Mouse (Mus musculus) right cerebral cortex, postnatal 10 days (tissue): ENCODE results near the gene Adcy6.

Source experiments
- DNase-seq, 2 experiments: peaks; one replicate each; pipeline ENCODE4 v3.0.0; 2021; ENCODE audit warnings: low spot score in 2 of 2

Adcy6 gene

DNA sequence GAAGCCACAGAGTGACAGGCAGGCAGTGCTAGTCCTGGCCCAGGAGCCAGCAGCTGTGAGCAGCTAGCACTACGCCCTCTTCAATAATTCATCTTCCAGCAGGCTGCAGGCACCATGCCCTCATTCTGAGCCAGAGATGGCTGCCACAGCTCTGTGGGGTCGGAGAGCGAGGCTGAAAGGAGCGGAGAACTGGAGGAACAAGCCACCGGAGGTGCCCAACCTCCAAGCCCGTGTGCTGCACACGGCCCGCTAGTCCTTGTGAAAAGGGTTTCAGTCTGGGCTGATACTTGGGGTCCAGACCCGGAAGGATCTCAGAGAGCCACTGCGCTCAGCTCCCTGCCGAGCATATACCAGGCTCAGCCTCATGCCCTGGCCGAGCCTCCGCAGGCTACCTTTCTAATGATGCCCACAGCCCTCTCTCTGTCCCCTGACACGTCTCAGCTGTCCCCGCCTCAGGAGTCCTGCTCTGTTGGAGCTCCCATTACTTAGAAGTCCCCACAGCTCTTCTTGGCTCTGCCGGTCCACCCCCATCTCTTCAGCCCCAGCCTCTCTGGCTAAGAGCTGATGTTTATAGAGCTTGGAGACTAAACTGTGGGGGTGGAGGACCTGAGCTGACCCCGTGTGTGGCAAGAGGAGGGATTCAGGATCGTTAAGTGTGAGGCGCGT is 18.8 kb upstream of the Adcy6 start:
- DNase-seq = peak in 1 of 2 experiments; percentile 53

DNA sequence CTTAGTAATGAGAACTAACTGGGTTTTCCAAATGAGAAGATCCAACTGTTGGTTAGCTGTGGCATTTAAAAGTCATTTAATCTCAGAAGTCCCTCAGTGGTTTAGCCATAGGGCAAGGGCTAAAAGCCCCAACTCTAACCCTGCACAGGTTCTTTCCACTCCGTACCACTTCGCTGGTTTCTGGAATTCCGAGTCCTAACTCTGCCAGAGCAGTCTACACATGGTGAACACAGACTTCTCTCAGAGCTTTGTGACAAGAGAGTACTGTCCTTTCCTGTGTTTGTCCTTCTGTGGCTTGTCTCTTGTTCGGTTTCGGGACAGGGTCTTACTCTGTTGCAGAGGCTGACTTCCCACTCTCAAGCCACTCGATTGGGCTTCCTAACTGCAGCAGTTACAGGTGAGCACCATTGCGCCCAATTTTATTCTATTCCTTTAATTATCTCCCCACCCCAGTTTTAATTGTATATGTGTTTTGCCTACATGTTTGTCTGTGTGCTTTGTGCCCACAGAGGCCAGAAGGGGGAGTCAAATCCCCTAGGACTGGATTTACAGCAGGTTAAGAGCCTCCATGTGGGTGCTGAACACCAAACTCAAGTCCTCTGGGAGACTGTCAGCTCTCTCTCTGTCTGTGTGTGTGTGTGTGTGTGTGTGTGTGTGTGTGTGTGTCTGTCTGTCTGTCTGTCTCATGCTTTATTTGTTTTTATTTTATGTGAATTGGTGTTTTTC is 16.8 kb upstream of the Adcy6 start:
- no peak for DNase-seq

DNA sequence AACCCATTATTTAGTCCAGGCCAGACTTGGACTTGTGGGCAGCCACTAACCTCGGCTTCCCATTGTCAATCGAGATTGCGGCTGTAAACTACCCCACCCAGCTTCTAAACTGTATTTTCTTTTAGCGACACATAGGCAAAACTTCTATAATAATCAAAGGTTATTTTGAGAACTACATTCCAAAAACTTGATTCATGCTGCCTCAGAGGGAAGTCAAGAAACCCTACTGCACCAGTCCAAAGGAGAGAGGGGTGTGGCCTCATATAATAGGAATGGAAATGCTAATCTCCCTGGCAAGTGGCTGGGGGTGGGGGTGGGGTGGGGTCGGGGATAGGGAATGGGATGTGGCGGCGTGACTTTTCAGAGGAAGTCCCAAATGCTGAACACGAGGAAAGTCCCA is 16.2 kb upstream of the Adcy6 start:
- DNase-seq = no peak

DNA sequence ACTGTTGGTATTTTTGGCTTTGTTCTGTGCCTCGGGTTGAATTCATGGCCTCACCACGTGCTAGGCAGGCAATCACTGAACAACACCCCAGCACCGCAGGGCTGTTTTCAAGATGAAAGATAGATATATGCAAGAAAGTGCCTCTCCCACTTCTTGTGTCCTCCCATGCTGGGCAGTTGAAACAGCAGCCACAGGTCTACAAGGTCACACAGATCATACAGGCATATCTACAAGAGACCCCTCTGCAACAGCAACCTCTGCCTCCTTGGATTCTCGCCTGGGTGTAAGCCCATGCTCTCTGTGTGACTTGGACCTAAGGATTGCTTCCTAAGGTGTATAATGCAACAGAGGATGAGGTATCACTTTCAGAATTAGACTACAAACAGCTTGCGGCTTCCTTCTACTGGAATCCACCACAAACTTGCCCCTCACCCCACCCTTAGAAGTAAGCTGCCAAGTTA is 13.5 kb upstream of the Adcy6 start:
- DNase-seq = no peak

DNA sequence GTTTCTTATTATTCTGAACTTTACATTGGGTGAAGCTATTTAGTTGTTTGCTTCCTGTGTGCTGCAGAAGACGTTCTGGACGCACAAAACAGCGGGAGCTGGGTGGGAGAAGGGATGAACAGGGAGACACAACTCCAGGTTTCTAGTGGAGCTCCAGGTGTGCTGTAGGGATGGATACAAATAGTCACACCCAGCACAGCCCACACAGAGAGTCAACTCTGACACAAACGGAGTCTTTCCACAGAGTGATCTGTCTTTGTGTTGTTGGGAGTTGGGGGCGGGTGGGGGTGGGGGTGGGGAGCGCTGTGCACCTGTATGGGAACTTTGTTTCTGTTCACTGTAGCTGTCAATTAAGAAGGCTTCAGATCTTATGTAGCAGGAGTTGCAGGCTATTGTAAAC is 12.8 kb upstream of the Adcy6 start:
- no peak for DNase-seq

DNA sequence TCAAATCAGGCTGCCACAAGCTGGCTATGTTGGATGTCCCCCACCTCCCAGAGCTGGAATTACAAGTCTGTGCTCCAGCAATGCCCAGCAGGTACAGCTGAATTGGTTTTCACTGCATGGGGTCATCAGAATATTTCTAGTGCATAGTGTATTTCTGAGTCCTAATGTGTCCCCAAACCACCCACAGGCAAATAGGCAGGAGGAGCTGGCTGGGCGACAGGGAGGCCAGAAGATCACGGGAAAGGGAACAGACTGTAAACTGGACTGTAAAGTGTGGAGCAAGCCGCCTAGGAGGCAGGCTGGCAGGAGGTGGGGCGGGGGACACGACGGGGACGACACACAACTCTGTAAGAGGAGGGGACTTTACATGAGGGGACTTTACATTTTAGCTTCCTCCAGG is 12.3 kb upstream of the Adcy6 start:
- no peak for DNase-seq

DNA sequence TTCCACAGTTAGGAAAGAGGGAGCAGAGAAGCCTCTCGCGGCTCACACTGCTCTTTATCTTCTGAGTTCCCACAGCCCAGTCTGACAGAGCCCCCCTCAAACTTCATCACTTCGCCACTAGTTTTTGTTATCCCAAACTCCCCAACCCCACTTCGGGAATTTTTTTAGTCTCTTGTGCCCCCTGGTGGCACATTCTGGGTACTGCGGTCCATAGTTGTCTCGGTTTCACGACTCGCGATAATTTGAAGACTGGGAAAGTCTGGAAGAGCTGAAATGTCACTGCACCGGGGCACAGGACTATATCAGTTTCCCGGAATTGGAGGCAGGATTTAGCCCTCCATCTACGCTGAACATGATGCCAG is 7.3 kb upstream of the Adcy6 start:
- peak in 1 of 2 experiments; percentile 84 for DNase-seq

DNA sequence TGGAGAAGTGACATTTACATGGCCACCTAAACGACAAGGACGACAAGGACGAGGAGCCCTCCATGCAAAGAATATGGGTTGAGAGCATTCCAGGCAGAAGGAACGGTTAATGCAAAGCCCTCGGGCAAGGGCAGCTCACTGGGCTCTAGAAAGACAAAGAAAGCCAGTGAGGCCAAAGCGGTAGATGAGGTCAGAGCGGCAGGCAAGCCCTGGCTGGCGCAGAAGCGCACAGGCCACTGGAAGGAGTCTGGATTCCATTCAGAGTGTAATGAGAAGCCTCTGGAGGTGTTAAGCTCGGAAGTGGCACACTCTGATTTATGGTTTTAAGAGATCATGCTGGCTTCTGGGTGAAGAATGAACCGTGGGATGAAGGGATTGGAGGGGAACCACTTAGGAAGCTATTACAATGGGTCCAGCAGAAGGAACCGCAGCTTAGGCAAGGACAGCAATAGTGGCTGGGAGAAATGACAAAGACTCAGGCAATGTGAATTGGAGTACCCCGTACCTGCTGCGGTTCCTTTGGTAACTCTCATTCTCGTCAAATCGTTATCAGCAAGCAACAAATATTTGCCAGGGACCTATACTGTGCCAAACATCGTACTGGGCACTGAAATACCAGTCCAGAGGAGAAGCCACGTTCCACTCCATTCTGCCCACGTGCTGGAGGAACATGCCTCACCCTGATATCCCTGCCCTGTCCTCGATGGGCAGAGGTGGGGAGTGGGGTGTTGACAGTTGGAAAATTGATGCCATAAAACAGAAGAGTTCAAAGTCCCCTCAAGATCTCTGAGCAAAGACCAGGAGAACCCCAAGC is 6.7 kb upstream of the Adcy6 start:
- DNase-seq = no peak

DNA sequence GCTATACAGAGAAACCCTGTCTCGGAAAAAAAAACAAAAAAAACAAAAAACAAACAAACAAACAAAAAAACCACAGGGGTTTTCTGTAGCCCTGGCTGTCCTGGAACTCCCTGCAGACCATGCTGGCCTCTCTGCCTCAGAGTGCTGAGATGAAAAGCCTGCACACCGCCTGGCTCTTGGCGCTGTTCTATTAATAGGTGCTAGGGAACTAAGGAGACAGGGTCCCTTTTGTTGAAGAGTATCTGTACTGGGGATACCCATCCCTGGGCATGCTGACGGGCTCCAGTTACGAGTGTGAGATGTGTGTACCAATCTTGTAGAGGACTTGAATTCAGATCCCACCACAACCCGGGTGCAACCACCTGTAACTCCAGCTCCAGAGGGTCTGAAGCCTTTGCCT is 5.9 kb upstream of the Adcy6 start:
- DNase-seq = no peak

DNA sequence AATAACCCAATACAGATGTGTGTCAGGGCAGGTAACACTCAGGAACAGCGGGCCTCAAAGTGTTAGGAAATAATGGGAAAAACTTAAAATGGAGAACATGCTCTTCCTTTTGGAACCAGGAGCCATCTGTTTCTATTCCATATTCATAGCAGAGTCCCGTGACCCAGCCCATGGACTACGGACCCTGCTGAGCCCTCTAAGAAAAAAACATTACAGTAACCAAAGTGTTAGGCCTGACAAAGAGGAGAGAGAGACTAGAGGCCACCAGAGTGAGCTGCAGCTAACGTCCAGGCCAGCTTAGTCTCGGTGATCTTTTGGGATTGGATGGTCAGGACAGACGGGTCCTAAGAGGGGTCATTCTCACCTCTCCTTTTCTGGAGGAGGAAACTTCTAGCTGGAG is 5.1 kb upstream of the Adcy6 start:
- DNase-seq = no peak

DNA sequence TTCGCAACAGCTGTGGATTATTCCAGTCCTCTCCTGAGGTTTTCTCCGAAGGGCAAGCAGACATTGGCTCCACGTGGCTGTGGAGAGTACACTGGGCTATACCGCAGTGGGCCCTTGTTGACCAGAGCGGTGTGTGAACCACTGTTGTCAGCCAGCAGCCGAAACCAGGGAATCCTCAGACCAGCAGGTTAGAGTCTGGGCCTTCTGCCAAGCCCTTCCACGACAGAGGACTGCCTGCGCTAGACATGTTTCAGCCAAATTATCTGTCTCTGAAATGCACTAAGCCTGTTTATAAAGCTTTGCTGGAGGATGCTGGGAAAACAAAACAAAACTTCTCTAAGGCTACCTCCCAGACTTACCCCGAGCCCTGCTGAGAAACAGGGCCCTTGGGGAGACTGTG is 4.7 kb upstream of the Adcy6 start:
- no peak for DNase-seq

DNA sequence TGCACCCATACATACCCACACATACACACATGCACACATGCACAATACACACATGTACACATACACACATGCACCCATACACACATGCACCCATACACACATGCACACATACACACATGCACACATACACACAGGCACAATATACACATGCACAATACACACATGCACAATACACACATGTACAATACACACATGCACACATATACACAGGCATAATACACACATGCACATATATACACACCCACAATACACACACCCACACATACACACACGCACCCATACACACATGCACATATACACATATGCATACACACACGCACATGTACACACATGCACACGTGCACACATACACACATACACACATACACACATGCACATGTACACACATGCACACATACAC is 2.4 kb upstream of the Adcy6 start:
- no peak for DNase-seq

DNA sequence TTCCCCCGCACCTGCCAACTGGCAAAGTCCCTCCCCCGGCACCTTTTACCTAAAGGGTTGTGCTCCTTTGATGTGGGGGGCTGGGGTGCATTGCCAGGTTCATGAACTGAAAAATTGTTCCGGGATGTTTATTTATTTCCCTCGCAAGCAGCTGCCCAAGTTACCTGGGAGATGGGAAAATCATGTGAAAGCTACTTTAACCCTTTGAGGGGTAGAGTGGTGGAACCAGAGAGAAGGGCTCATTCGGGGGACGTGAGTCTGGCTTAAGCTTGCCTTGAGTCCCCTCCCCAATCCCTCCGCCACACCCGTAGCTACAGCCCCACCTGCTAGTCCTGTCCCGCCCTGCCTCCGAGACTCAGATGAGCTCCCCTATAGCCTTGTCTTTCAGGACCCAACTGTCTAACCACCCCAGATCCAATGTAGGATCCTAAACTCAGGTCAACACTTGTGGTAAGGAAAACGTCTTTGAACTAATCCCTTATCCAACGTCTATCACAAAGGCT is 306 bp upstream of the Adcy6 start:
- no peak for DNase-seq

DNA sequence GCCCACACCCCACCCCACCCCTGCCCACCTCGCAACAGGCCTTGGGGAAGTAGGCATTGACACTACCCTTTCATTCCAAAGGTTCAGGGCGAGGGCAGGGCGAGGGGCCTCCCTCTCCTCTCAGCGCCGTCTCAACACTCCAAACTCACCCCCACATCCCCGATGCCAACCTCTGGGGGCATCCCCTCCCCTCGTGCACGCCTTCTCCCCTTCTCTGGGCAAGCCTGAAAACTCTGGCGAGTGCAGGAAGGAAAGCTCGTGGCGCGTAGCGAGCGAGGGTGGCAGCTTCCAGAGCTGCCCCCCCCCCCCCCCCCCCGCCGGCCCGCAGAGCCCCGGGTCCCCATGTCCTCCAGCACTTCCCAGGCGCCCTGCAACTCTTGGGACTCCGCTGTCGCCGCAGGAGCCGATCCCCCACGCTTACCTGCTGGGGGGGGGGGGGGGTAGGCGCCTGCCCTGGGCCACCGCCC is 1.1 kb downstream of the Adcy6 start:
- DNase-seq = no peak

DNA sequence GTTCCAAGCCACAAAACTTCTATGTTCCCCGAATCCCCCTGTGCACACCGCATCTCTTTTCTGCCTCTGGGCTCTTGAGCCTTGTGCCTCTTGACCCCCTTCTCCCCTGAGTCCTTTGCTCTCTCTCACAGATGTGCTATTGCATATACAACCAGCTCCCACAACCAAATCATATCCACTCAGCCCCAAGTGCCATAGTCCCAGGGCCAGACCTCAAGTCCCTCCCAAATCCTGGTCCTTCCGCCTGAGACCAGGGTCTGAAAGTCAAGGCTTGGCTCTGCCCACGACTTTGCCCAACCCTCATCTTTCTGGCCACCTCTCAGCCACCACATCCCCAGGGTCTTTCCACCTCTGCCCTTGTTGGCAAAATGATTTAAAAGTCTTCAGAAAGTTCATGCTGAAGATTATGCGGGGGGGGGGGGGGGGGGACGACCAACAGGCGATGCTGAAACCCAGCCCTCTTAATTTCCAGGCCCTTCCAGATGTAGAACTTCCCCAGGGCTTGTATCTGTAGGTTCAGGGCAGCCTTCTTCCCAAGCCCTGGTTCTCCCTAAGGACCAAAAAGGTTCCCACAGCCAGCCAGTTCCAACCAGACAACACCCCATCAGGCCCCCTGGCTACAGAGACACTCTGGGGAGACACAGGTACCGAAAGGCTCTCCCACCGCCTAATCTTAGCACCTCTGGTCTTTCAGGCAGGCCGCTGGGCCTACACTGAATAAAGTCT is 1.7 kb downstream of the Adcy6 start:
- no peak for DNase-seq

DNA sequence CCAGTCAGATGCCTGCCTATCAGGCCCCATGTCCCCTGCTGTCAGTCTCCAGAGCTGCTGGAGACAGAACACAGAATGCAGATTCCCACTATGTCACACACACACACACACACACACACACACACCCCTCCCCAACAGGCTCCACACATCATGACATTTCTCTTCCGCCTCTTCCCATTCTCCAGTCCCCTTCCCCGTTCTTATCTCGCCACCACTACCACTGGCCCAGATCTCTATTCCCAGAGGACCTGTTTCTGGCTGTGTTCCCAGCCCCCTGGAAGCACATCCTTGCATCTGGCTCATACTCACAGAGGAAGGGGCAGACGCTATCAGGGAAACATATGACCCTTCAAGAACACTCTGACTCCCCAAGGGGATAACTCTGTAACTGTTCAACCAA is 2.3 kb downstream of the Adcy6 start:
- no peak for DNase-seq

DNA sequence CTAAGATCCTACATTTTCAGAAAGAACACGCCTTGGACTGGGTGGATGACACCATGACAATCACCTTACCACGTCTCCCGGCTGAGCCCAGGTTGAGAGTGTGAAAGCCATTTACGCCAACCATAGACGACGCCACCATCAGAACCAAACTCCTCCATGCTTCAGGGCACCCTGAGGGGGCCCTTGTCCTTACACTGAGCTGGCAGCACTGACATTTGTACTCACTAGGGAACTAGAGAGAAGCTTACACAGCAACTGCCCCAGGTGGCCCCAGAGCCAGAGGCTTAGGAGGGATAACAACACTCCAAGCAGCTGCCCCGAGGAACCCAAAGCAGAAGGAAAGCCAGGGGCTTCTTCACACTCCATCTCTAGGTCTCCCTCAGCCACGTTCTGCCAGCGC is 3.1 kb downstream of the Adcy6 start:
- DNase-seq = no peak

DNA sequence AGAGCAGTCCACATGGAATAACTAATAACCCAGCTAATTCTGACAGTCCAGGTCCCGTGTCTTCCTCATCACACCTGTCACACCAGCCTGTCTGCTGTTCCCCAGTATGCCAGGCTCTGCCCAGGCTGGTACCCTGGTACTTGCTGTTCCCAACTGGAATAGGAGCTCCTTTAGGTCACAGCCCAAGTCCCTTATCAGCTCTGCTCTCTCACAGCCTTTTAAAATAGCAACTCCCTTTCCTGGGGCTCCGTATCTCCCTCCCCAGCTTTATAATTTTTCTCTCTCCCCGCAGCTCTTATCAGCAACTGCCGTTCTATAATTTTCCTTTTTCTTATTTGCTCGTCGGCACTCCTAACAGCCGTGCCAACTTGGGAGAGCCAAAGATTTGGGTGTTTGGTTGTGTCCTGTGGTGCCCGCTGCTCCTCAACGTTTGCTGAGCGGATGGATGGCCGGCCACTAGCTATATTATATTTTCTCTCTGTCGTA is 3.8 kb downstream of the Adcy6 start:
- no peak for DNase-seq

DNA sequence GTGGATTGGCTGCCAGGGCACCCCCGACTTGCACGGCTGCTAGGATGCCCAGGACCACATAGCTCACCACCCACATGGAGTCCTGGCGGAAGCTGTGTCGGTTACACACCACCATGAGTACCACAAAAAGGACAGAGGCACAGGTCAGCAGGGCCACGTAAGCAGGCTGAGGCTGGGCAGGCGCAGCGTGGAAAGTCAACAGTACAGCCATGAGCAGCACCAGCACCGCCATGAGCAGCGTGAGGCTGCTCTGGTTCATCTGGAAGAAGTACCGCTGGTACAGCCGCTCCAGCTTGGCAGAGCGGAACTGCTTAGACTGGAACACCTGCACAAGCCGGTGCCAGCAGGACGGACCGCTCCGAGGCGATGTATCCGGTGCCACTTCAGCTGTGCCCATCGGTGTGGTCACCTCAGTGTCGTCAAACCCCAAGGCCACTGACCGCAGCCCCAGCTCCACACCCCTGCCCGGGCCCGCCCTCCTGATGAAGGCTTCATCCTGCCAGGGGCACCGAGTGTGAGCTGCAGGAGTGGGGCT is 5.8 kb downstream of the Adcy6 start:
- no peak for DNase-seq

DNA sequence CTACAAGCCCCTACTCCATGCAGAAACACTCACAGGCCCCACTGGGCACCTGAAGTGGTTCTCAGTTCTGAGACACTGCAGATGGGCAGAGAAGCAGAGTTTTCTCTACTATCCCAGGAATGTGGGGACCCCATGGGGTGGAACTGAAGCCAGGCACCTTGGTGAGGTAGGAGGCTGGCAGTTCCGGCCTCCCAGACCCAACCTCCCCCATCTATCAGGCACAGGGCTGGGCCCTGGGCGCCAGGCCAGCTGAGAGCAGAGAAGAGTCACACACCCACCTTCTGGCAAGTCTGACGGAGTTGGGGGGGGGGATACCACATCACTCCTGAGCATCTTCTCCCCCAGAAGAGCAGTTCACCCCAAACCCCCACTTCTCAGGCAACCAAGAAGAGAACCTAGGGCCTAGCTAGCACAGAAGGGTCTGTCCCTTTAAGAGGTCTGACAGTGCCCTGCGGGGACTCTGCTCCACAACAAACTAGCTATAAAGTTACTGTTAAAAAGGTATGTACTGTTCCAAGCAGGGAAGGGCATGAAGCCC is 6.9 kb downstream of the Adcy6 start:
- no peak for DNase-seq

DNA sequence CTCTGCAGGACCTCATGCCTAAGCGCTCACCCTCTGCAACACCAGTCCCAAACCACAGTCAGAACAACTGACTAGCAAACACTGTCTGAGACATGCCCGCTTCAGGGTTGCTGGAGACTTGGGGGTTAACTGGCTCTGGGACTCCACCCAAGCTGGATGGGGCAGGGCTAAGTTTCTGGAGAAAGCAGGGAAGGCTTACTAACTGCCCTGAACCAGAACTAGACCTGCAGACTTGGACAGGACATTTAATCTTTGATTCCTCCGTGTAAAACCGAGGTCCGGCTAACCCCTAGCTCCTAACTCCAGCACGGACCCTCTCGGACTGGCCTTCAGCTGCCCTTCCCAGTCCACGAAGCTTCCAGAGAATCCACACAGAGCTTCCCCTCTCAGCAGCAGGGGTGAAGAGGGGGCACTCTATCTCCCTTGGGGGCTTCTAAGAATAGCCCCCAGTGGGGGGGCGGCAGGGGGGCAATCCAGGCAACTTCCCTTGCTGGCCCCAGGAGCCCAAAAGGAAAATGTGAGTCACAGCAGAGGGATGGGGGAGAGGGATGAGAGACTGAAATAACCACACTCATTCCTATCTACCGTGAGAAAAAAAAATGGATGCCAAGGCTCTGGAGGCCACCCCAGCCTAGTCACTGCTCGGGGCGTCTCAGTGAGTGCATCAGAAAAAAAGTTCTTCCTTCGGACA is 7.5 kb downstream of the Adcy6 start:
- no peak for DNase-seq
